Mouse (Mus musculus): ENCODE data around the gene Dtx2.

The Dtx2 gene

DNA sequence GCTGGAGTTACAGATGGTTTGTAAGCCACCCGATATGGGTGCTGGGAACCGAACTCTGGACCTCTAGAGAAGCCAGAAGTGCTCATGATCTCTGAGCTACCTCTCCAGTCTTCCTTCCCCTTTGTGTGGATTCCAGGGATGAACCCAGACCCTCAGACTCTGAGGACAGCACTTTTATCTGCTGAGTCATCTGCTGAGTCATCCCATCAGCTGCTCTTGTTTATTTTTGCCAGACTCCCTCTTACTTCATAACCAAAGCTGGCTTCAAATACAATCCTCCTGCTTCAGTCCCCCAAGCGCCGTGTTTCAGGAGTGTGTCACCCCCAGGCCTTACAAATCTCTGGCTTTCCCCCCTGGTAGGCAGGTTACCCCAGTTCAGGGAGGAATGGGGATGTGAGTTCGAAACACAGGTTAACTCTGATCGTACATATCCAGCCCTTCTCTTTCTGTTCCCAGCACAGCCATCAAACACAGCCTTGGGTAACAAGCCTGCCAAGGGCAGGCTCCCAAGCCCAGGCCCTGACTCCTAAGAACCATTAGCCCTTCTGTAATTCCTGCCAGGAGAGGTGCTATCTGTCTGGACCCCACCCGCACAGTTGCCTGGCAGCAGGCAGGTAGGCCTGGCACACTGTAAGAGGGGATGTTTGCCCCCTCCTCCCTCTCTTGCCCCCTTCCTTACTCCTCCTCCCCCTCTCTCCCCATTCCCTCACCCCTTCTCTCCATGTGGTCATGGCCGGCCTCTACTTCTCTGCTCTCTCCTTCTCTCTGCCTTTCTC lies 18.5 kb upstream of the Dtx2 start:
- DNase-seq (ENCODE audit: low spot score) = no peak

- DNase-seq (ENCODE audit: low spot score) = no peak
Measured at GRCm38 (mm10) chr5:135979381-135979780, 15.2 kb upstream of the Dtx2 start.

GRCm38 (mm10) chr5:135979904-135980303 lies 14.7 kb upstream of the Dtx2 start, which contains the start of gene Zp3:
TSS of gene Zp3 (plus strand) at chr5:135980099.
- DNase-seq (ENCODE audit: low spot score) = no peak

DNA sequence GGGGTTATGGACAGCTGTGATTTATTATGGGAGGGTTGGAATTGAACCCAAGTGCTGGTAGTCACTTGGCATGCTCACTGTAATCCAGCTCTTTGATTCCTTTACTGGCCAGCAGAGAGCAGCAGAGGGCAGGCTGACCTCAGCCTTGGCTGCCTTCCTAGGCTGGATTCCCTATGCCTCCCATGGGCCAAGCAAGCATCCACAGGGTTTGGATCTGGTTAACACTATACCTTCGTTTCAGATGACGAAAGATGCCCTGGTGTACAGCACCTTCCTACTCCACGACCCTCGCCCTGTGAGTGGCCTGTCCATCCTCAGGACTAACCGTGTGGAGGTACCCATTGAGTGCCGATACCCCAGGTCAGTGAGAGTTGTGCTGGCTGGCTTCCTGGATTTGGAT lies 12.2 kb upstream of the Dtx2 start:
- peak; percentile 89 for DNase-seq (ENCODE audit: low spot score)

DNA sequence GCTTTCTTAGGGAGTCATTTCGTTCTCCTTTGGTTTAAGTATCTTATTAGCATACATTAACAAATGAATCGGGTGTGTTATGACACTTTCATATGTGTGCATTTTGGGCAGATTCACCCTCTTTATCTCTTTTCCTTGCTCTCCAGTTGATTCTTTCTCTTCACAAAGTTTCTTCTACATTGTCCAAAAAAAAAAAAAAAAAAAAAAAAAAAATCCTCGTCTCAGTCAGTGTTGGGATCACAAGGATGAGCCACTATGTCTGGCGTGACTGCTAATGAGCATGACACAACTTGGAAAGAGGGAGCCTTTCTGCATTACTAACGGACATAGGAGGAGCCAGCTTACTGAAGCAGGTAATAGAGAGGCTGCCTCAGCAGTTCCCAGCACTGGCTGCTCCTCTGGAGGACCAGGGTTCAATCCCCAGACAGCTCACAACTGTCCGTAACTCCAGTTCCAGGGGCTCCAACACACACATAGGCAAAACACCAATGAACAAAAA lies 10.0 kb upstream of the Dtx2 start:
- no peak for DNase-seq (ENCODE audit: low spot score)

DNA sequence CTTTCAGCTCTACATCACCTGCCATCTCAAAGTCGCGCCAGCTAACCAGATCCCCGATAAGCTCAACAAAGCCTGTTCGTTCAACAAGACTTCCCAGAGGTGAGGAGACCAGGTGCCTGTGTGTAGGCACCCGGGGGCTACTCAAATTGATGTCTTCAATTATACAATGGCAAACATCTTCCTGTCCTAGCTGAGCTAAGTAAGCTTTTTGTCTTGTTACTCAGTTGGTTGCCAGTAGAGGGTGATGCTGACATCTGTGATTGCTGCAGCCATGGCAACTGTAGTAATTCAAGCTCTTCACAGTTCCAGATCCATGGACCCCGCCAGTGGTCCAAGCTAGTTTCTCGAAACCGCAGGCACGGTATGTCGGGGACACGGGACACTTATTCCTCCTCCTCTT lies 7.4 kb upstream of the Dtx2 start:
- peak; percentile 75 for DNase-seq (ENCODE audit: low spot score)

- DNase-seq (ENCODE audit: low spot score) = no peak
Measured at GRCm38 (mm10) chr5:135990601-135991000, 4.0 kb upstream of the Dtx2 start.

- peak; percentile 51 for DNase-seq (ENCODE audit: low spot score)
Measured at GRCm38 (mm10) chr5:135993381-135993965, 1.1 kb upstream of the Dtx2 start.

DNA sequence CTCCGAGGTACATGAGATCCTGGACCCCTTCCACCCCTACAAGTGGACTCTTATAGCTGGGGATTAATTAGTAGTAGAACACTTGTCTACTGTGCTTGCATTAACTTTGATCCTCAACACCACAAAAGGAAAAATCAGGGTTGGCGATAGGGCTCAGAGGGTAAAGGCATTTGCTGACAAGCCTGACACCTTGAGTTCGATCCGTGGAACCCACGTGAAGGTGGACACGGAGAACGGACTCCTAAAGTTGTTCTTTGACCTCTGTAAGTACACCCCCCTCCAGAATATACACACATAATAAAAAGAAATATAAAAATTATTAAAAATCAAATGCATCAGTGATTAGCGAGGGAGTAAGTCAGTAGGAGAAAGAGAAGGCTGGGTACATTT lies 270 bp upstream of the Dtx2 start:
- no peak for DNase-seq (ENCODE audit: low spot score)

DNA sequence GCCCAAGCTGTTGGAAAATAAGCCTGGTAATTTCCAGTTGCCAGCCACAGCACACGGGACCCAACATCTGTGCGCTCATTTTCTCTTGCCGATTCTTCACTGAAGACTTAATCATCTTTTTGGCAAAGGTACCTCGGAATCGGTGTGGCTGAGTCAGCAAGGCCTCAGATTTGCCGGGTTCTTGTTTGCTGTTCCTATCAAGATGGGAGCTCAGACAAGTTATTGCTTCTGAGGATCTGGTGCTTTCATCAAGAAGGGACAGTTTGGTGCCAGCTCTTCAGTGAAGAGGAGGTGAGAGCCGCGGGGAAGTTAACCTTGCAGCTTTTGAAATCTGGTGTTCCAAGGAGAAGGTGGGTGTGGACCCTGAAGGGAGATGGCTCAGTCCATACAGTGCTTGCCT lies 1.6 kb downstream of the Dtx2 start:
- DNase-seq (ENCODE audit: low spot score) = peak; percentile 78

- no peak for DNase-seq (ENCODE audit: low spot score)
Measured at GRCm38 (mm10) chr5:136001222-136001621, 6.6 kb downstream of the Dtx2 start.

- no peak for DNase-seq (ENCODE audit: low spot score)
Measured at GRCm38 (mm10) chr5:136002325-136002724, 7.7 kb downstream of the Dtx2 start.

DNA sequence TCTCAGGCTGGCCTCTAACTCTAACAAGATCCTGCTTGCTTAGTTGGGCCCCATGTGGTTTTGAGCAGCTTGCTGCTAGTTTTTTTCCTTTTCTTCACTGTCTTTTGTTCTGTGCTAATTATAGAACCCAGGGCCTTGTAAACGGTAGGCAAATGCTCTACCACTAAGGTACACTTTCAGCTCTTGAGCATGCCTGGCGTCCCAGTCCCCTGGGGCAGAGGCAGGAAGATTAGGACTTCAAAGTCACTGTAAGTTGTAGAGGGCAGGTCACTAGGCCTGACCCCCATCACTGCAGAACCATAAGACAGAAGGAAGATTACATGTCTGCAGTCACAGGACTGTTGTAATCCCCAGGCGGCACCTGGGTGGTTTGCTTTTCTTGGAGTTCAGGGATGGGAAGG lies 8.2 kb downstream of the Dtx2 start:
- DNase-seq (ENCODE audit: low spot score) = no peak

DNA sequence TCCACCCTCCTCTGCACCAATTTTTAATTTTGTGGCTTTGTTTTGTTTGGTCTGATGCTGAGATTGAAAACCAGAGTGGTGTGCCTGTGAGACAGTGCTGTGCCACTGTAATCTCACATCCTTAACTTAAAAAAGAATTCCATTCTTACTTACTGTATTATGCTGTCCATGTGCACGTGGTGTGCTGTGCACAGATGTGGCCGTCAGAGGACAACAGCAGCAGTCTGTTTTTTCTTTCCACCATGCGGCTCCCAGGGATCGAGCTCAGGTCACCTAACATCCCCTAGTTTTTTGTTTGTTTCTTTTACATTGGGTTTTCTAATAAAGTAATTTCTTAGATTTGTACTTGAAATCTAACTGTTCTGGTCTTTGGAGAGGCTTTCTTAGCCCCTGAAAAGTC lies 9.9 kb downstream of the Dtx2 start:
- no peak for DNase-seq (ENCODE audit: low spot score)

- DNase-seq (ENCODE audit: low spot score) = no peak
Measured at GRCm38 (mm10) chr5:136007745-136008144, 13.1 kb downstream of the Dtx2 start.

GRCm38 (mm10) chr5:136014877-136015276 lies 20.3 kb downstream of the Dtx2 start:
- peak; percentile 69 for DNase-seq (ENCODE audit: low spot score)

DNA sequence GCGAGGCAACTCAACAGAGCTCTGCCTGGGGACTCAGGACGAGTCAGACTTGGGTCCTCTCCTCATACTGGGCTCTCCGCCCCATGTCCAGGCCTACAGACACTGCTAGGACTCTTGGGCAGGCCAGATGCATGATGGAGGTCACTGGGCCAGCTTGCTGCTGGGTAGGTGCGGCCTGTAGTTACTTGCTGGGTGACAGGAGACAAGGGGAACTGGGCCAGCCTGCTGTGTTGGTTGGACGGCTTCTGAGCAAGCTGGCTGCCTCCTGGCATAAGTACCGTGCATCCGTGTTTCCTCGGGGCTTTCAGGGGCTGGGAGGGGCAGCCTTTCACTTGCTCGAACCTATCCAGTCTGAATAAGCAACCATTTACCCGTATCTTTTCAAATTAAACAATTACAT lies 21.0 kb downstream of the Dtx2 start:
- DNase-seq (ENCODE audit: low spot score) = peak; percentile 24

DNA sequence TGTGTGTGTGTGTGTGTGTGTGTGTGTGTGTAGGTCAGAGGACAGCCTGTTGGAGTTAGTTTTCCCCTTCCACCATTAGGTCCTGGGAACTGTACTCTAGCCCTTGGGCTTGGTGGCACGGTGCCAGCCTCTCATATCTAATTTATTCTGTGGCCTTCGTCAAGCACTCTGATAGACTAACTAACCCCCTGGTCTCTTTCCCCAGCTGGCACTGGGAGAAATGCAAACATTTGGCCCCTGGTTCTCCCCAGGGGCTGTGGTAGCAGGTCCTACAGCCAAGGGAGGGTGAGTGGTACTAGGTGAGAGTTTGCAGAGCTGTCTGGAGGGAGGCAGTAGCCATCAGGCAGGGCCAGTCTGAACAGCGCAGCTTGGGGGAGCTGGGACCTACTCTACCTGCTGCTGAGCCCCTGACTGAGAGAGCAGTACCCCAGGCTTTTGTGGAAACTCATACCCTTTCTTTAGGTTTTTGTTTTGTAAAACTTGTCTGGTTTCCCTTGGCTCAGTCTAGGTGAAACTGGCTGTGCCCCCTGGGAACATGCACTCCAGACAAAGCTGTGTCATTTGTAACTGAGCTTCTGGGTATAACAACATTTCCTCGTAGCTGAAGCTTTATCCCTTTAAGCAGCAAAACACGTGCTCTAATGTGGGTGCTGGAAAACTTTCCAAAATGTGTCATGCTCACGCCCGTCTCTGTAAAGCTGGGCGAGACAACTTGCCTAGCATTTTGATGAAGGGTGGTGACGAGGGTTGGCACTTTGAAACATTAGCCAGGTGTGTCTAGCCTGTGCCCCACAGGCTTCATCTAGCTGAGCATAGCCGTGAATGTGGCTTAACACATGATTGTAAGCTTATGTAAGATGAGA lies 21.6 kb downstream of the Dtx2 start:
- DNase-seq (ENCODE audit: low spot score) = peak; percentile 51

DNA sequence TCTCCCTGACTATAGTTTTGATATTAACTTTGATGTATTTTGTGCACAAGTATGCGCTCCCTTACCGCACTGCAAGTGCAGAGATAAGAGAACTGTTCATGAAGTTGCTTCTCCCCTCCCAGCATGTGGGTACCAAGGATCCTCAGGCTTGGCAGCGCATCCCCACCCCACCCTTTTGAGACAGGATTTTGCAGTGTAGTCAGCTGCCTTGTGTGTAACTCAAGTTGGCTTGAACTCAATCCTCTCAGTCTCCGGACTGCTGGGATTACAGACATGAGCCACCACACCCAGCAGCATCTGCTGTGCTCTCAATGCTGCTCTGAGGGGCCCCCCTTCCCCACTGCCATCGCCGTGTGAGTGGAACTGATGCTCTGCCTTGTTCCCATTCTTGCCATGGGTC lies 22.7 kb downstream of the Dtx2 start:
- DNase-seq (ENCODE audit: low spot score) = no peak

DNA sequence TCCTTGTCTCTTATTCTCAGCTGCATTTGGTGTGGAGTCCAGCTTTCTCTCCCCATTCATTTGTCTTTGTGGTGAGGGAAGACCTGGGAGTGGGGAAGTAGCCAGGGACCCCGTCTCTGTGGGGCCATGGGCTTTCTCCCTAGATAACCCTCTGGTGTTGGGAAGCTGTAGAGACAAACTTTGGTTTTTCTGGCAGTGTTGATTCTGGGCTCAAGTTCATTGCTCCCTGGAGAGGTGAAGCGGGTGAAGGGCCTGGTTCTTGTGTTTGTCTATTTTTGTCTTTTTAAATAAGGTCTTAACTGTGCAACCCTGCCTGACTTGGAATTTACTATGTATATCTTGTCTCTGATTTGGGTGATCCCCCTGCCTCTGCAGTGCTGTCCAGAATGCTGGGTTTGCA lies 24.1 kb downstream of the Dtx2 start:
- DNase-seq (ENCODE audit: low spot score) = no peak

GRCm38 (mm10) chr5:136019907-136020306 lies 25.3 kb downstream of the Dtx2 start:
- DNase-seq (ENCODE audit: low spot score) = peak; percentile 74

DNA sequence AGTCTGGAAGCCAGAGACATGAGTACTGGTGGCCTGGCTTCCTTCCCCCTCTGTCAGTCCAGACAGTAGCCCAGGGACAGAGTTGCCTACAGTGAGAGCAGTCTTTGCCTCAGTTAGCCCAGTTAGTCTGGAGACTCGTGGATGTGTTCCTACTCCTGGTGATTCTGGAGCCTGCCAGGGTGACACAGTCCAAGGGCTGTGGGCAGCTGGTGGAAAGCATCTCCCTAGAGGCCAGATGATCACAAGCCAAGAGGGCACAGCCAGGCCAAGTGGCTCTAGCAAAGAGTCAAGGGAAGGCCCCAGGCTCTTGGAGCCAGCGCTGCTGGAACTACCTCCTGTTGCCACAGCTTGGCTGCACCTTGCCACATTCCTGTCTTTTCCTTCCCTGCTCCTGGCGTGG lies 31.1 kb downstream of the Dtx2 start:
- DNase-seq (ENCODE audit: low spot score) = no peak

- DNase-seq (ENCODE audit: low spot score) = no peak
Measured at GRCm38 (mm10) chr5:136026859-136027258, 32.3 kb downstream of the Dtx2 start.

Measured in MN1 (cell line).